Mouse (Mus musculus) lung, adult 2 months (tissue): Measurements from ENCODE around the gene Mras. TPM values are rescaled to one million over a fixed set of nuclear protein-coding genes. Genes with fewer than 3 reads are reported as not detected.

Source experiments
- DNase-seq: peaks from one replicate; pipeline ENCODE4 v3.0.0; 2022
- H3K4me1 ChIP-seq: fragments of 200-500 bp; 2 replicates; pipeline ENCODE4 v1.6.1; 2011; ENCODE audit warnings: low read length; ENCODE audit not compliant: control insufficient read depth, insufficient read depth
- H3K4me3 ChIP-seq: fragments of 200-500 bp; replicated peaks from 2 replicates; pipeline ENCODE3; 2011; ENCODE audit warnings: low read depth, mild to moderate bottlenecking, control low read depth, low read length; ENCODE audit errors: extremely low read depth
- CTCF ChIP-seq: fragments of 200-500 bp; IDR thresholded peaks from 2 replicates; pipeline ENCODE4 v1.5.1; 2011; ENCODE audit warnings: mild to moderate bottlenecking, low read length, control low read depth; ENCODE audit not compliant: insufficient read depth
- POLR2A ChIP-seq: fragments of 200-500 bp; IDR thresholded peaks from 2 replicates; pipeline ENCODE4 v1.6.1; 2011; ENCODE audit warnings: low read depth, mild to moderate bottlenecking, control low read depth, low read length, borderline replicate concordance; ENCODE audit errors: extremely low read depth
- WGBS: fragments of 180-500 bp; shearing (Covaris S2); methylation state at CpG from one replicate; pipeline ENCODE4 v1.1.7; 2018; 5-methylcytosine and 5-hydroxymethylcytosine counted together
- polyA plus RNA-seq: library from polyadenylated mRNA; depleted of rRNA; stranded (reverse); fragments of >200 nt; gene quantifications from 2 replicates; pipeline ENCODE4 v1.2.3, GENCODE M21; 2012; rRNA removed

Gene Mras
- polyA plus RNA-seq, 1 experiment: 9.2 TPM

DNA sequence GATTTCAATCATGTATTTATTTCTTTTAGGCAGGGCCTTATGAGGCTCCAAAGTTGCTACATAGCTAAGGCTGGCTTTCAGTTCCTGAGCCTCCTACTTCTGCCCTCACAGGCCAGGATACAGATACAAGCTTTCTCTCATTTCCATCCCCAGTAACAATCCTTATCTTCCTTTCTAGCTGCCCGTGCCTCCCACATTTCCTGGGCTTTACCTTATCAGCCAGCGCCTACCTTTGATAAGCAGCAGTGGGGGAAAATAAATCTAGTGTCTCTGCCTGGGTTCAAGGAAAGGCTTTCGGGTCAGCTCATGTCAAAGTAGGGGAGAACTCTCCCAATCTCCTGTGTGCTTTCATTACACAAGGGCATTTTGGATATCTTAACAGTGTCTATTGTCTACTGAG lies 95.6 kb downstream of the Mras start:
- TF ChIP-seq POLR2A: no peak
- no peak for TF ChIP-seq CTCF
- WGBS: 47% methylated on average over 3 of the region's 3 CpGs
- Histone ChIP-seq H3K4me1 (no peaks in the 10 kb centered on the region), H3K4me3 (no peak overlapping the region)
- DNase-seq: no peak

DNA sequence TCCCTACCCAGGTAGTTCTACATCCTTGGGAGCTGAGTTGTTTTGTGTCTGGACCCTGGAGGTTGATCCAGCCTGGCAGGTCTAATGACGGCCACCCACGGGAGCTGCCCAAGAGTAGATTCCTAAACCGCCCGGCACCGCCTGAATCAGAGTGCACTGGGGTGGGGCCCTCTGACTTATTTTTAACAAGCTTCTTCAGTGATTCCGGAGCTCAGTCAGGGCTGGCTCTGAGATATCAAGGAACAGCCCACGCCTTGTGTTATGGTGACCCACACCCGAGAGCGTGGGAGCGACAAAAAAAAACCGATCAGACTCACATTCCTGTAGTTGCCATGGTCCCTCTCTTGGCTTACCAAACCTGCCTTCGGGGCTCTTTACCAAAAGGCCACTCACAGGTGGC lies 97.1 kb downstream of the Mras start:
- 71% methylated on average over 12 of the region's 12 CpGs for WGBS

DNA sequence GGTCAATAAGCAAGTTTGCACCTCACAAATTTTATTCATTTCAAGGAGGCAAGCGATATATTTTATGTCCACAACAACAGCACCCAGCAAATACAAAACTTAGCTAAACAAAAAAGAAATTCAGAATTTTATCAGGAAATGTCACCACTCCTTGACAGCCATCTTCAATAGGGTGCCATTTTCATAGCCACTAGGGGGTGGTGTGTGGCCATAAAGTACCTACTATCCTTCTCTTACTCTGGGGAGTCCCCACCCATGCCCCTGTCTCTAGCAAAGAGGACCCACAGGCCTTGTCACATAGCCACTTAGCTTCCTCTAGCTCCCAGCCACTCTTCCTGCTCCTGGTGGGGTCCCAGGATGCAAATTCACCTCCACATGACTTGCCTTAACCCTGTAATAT lies 98.0 kb downstream of the Mras start:
- H3K4me1 ChIP-seq: no peaks in the 10 kb centered on the region
- no peak for TF ChIP-seq POLR2A
- no peak for TF ChIP-seq CTCF
- 94% methylated on average over 1 of the region's 1 CpGs for WGBS
- no peak overlapping the region for H3K4me3 ChIP-seq
- no peak for DNase-seq

More for the DNA sequence above, 97.1 kb downstream of the Mras start:
- TF ChIP-seq POLR2A (no peak), CTCF (no peak)
- DNase-seq: no peak
- Histone ChIP-seq H3K4me1 (no peaks in the 10 kb centered on the region), H3K4me3 (no peak overlapping the region)

DNA sequence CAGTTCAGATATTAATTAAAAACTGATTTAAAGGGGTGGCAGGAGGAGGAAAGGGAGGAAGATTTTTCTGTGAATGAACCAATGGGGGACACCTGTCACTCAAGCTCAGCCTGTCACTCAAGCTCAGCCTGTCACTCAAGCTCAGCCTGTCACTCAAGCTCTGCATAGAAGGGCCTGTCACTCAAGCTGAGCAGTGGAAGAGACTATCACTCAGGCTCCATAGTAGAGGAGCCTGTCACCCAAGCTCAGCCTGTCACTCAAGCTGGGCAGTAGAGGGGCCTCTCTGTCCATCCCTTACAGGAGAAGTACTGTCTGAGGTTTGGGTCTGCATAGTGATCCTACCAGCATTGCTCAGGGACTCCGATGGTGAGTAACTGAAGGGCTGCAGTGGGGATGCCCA lies 98.9 kb downstream of the Mras start:
- no peak for DNase-seq
- H3K4me1 ChIP-seq: no peaks in the 10 kb centered on the region
- no peak overlapping the region for H3K4me3 ChIP-seq
- TF ChIP-seq POLR2A (no peak), CTCF (no peak)
- 91% methylated on average over 1 of the region's 1 CpGs for WGBS

DNA sequence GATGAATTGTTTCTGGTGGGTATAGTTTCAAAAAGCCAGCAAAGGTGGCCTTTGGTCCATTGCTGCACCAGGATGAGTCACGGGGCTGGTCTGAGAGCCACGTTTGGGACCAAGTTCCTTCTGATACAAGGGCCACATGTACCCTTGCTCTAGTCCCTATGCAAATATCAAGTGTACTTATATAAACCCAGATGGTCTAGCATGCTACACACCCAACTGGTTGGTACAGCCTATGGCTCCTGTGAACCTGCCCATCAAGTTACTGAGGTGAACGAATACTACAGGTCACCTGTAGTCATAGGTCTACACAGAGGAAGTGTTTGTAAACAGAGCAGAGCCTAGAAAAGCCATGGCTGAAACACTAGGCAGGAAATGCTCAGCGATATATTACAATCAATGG lies 100.6 kb downstream of the Mras start:
- DNase-seq: no peak
- Histone ChIP-seq H3K4me1 (no peaks in the 10 kb centered on the region), H3K4me3 (no peak overlapping the region)
- TF ChIP-seq CTCF: no peak
- TF ChIP-seq POLR2A: no peak
- 79% methylated on average over 4 of the region's 4 CpGs for WGBS

Other genes with a start within 250 kb of the Mras start
- not detected in 2 replicates for gene Faiml, start 200.1 kb downstream of the Mras start, polyA plus RNA-seq
- 2.7 and 5.2 TPM in 2 replicates for gene Cep70, start 194.0 kb downstream of the Mras start, polyA plus RNA-seq
- gene Esyt3, start 78.8 kb downstream of the Mras start, polyA plus RNA-seq: 6.0 and 11.0 TPM in 2 replicates
- 11.0 and 12.7 TPM in 2 replicates for gene Nme9, start 14.1 kb upstream of the Mras start, polyA plus RNA-seq
- 8.5 and 10.9 TPM in 2 replicates for gene Armc8, start 131.5 kb upstream of the Mras start, polyA plus RNA-seq
- 5.5 and 6.8 TPM in 2 replicates for gene Dbr1, start 138.4 kb upstream of the Mras start, polyA plus RNA-seq
- gene A4gnt, start 175.1 kb upstream of the Mras start, polyA plus RNA-seq: 0.05 TPM in 1 of 2 replicates, not detected in the other
- 6.7 and 8.3 TPM in 2 replicates for gene Dzip1l, start 192.1 kb upstream of the Mras start, polyA plus RNA-seq